Mouse (Mus musculus) liver, adult 2 months (tissue): ENCODE data around the gene Slc6a13. TPM values are rescaled to one million over a fixed set of nuclear protein-coding genes. Genes with fewer than 3 reads are reported as not detected.

ENCODE experiments used
- DNase-seq: peaks from one replicate; pipeline ENCODE4 v3.0.0-alpha.2; 2011; ENCODE audit warnings: low read depth, low spot score; ENCODE audit errors: extremely low read depth
- H3K27ac ChIP-seq: fragments of 200-500 bp; replicated peaks from 2 replicates; pipeline ENCODE4 v1.5.1; 2012; ENCODE audit warnings: low read depth, mild to moderate bottlenecking, control low read depth, inconsistent platforms, low read length; ENCODE audit not compliant: insufficient read depth
- H3K27me3 ChIP-seq: fragments of 200-500 bp; 2 replicates; pipeline ENCODE4 v1.6.1; 2012; ENCODE audit warnings: mild to moderate bottlenecking, moderate library complexity, low read length, inconsistent platforms; ENCODE audit not compliant: control insufficient read depth, insufficient read depth
- H3K36me3 ChIP-seq: fragments of 200-500 bp; 2 replicates; pipeline ENCODE4 v1.6.1; 2012; ENCODE audit warnings: low read length, inconsistent platforms; ENCODE audit not compliant: control insufficient read depth, insufficient read depth
- H3K4me1 ChIP-seq: fragments of 200-500 bp; 2 replicates; pipeline ENCODE4 v1.6.1; 2011; ENCODE audit warnings: low read length; ENCODE audit not compliant: control insufficient read depth, insufficient read depth
- H3K4me3 ChIP-seq: fragments of 200-500 bp; 2 replicates; pipeline ENCODE4 v1.5.1; 2011; ENCODE audit warnings: low read depth, mild to moderate bottlenecking, control low read depth, low read length, moderate library complexity; ENCODE audit not compliant: insufficient read depth
- H3K79me2 ChIP-seq: fragments of 200-500 bp; 2 replicates; pipeline ENCODE4 v1.6.1; 2012; ENCODE audit warnings: inconsistent platforms, mild to moderate bottlenecking, low read length, moderate library complexity; ENCODE audit not compliant: control insufficient read depth, insufficient read depth
- H3K9ac ChIP-seq: fragments of 200-500 bp; 2 replicates; pipeline ENCODE4 v1.6.1; 2012; ENCODE audit warnings: low read depth, mild to moderate bottlenecking, control low read depth, inconsistent platforms, low read length
- CTCF ChIP-seq: fragments of 200-500 bp; IDR thresholded peaks from 2 replicates; pipeline ENCODE4 v1.5.1; 2011; ENCODE audit warnings: low read depth, low read length, control low read depth
- POLR2A ChIP-seq: fragments of 200-500 bp; IDR thresholded peaks from 2 replicates; pipeline ENCODE4 v1.6.1; 2011; ENCODE audit warnings: low read length, control low read depth; ENCODE audit not compliant: insufficient read depth; ENCODE audit errors: extremely low read depth
- WGBS: fragments of 180-500 bp; shearing (Covaris S2); methylation state at CpG from one replicate; pipeline ENCODE4 v1.1.7; 2018; 5-methylcytosine and 5-hydroxymethylcytosine counted together
- polyA plus RNA-seq: library from polyadenylated mRNA; depleted of rRNA; stranded (reverse); fragments of >200 nt; gene quantifications from 2 replicates; pipeline ENCODE4 v1.2.3, GENCODE M21; 2012
- total RNA-seq: library from RNA; depleted of rRNA; stranded (reverse); fragments of >200 nt; gene quantifications from 2 replicates; pipeline ENCODE4 v1.2.3, GENCODE M21; 2014

Gene Slc6a13
- total and polyA plus RNA-seq, 2 experiments = 159 to 272 TPM

- H3K9ac ChIP-seq = no peak overlapping the region
- TF ChIP-seq CTCF (peak; percentile 49), POLR2A (no peak)
- H3K27ac ChIP-seq = peak overlapping the region; percentile 28
- peaks cover 46% of the 10 kb centered on the region for H3K36me3 ChIP-seq
- no peaks in the 10 kb centered on the region for H3K27me3 ChIP-seq
- WGBS = 8% methylated on average over 10 of the region's 10 CpGs
- peak; percentile 92 for DNase-seq
- no peaks in the 10 kb centered on the region for H3K79me2 ChIP-seq
- peaks cover 17% of the 10 kb centered on the region for H3K4me1 ChIP-seq
- H3K4me3 ChIP-seq = no peak overlapping the region
These were observed 30.0 kb downstream of the Slc6a13 start for GRCm38 (mm10) chr6:121329848-121330508.

DNA sequence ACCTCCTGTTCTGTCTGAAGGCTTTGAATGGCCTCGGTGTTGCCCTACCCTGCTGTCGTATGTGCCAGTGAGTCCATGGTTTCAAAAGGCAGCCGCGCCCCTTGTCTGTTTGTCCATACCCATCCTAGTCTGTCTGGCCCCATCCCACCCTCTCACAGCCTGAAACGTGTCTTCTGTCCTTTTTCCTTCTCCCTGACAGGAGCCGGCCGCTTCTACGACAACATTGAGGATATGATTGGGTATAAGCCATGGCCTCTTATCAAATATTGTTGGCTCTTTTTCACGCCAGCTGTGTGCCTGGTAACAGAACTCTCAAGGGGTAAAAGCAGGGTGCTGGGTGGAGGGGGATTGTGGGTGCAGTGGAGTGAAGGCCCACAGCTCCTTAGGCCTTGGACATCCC lies 35.8 kb downstream of the Slc6a13 start:
- H3K36me3 ChIP-seq = peaks cover 40% of the 10 kb centered on the region
- no peaks in the 10 kb centered on the region for H3K27me3 ChIP-seq
- no peak overlapping the region for H3K4me3 ChIP-seq
- H3K4me1 ChIP-seq = peaks cover 15% of the 10 kb centered on the region
- DNase-seq = peak; percentile 42
- H3K9ac ChIP-seq = no peak overlapping the region; the same call in 1 of the 2 replicates
- no peak for TF ChIP-seq CTCF
- no peak for TF ChIP-seq POLR2A
- WGBS = 44% methylated on average over 9 of the region's 9 CpGs
- peak overlapping the region; percentile 26 for H3K27ac ChIP-seq
- no peaks in the 10 kb centered on the region for H3K79me2 ChIP-seq

GRCm38 (mm10) chr6:121336558-121336957 lies 36.5 kb downstream of the Slc6a13 start:
- DNase-seq = peak; percentile 95
- Histone ChIP-seq H3K79me2 (no peaks in the 10 kb centered on the region), H3K36me3 (peaks cover 36% of the 10 kb centered on the region), H3K4me3 (no peak overlapping the region), H3K9ac (no peak overlapping the region), H3K27me3 (no peaks in the 10 kb centered on the region), H3K27ac (peak overlapping the region; percentile 26), H3K4me1 (peaks cover 15% of the 10 kb centered on the region)
- TF ChIP-seq POLR2A (no peak), CTCF (no peak)
- 6% methylated on average over 8 of the region's 8 CpGs for WGBS

DNA sequence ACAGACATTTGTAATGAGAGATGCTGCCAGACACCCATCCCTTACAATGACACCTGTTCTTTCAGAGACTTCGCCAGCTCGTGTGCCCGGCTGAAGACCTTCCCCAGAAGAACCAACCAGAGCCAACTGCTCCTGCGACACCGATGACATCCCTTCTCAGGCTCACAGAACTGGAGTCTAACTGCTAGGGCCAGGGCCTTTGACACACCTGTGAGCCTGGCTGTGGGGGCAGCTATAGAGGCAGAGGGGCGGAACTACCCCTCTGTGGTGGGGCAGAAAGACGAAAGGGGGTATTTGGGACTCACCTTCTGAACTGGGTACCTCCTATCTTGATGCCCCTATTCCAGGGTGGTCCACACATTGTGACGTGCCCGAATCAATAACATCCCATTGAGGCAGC lies 37.2 kb downstream of the Slc6a13 start:
- TF ChIP-seq POLR2A (no peak), CTCF (no peak)
- 94% methylated on average over 9 of the region's 9 CpGs for WGBS
- Histone ChIP-seq H3K79me2 (no peaks in the 10 kb centered on the region), H3K36me3 (peaks cover 31% of the 10 kb centered on the region), H3K4me3 (no peak overlapping the region), H3K27me3 (no peaks in the 10 kb centered on the region), H3K9ac (no peak overlapping the region), H3K4me1 (peaks cover 15% of the 10 kb centered on the region), H3K27ac (no peak overlapping the region)
- no peak for DNase-seq

DNA sequence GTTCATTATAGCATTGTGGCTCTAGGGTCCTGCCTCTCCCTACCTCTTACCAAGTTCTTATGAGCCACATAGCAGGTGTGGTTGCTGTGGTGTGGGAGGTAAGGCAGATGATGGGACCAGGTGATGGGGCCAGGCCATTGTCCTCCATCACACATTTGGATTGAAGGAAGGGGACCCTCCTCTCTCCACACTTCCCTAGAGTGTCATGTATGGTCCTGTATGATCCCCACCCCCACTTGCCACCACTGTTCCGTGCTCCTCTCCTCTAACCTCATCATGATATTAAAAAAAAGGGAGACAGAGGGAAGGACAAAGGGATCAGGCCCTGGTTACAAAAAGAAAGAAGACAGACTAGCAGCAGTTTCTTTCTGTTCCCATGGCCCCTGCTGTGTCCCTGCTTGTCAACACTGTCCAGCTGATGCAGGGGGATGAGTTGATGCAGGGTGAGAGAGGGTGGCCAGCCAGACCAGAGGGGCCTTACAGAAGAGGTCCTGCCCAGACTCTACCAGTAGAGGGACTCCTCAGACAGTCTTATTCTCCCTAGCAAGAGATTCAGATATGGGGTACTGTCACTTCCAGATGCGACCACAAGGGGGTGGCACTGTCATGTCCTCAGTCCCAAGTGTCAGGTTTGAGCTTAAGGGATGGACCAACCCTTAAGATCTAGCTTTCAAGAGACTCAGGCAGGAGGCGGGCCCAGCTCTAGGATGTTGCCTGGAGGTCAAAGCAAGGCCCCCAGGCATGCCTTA lies 37.9 kb downstream of the Slc6a13 start:
- 52% methylated on average over 3 of the region's 3 CpGs for WGBS
- DNase-seq = peak; percentile 66
- H3K4me3 ChIP-seq = no peak overlapping the region
- peaks cover 15% of the 10 kb centered on the region for H3K4me1 ChIP-seq
- peaks cover 23% of the 10 kb centered on the region for H3K36me3 ChIP-seq
- no peaks in the 10 kb centered on the region for H3K79me2 ChIP-seq
- H3K9ac ChIP-seq = no peak overlapping the region
- H3K27me3 ChIP-seq = no peaks in the 10 kb centered on the region
- 0 out of 2 replicates have a peak overlapping the region, but pooled peaks have one; percentile 13 for H3K27ac ChIP-seq
- peak; percentile 69 for TF ChIP-seq CTCF
- no peak for TF ChIP-seq POLR2A

DNA sequence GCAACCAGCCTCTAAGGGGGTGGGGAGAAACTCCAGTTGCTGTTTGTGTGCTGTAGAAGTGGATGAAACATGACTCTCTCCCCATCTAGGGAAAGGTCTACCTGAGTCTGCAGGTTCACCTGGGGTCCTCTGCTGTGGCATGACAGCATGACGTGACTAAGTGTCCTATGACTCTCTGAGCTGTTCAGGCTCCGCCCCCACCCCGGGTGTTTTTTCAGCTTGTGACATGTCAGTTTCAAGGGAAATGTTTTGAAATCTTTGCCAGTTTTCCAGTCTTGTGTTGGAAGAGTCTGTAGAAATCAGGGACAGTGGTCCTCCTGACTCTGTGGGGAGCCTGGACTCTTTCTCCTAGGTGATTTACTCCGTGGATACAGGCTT lies 38.5 kb downstream of the Slc6a13 start:
- peak; percentile 52 for DNase-seq
- H3K27me3 ChIP-seq = no peaks in the 10 kb centered on the region
- H3K79me2 ChIP-seq = no peaks in the 10 kb centered on the region
- WGBS = 33% methylated on average over 4 of the region's 4 CpGs
- H3K4me1 ChIP-seq = peaks cover 15% of the 10 kb centered on the region
- TF ChIP-seq POLR2A (no peak), CTCF (no peak)
- 0 out of 2 replicates have a peak overlapping the region, but pooled peaks have one; percentile 13 for H3K27ac ChIP-seq
- H3K4me3 ChIP-seq = no peak overlapping the region
- no peak overlapping the region for H3K9ac ChIP-seq
- H3K36me3 ChIP-seq = peaks cover 22% of the 10 kb centered on the region
